Mouse (Mus musculus) layer of hippocampus, postnatal 14 days (tissue): ENCODE measurements around the gene Cds2. TPM values are rescaled to one million over a fixed set of nuclear protein-coding genes. Genes with fewer than 3 reads are reported as not detected.
"Not testable (repeated sequence)": the region's sequence is repeated elsewhere in the genome, so short reads cannot be mapped to it uniquely, and the experiment has no call there.

Experiments
- DNase-seq, 2 experiments: peaks; one replicate each; pipeline ENCODE4 v3.0.0; 2021 to 2022; ENCODE audit warnings: low spot score in 2 of 2, mixed read lengths in 1 of 2
- total RNA-seq, 2 experiments: library from RNA; stranded (reverse); gene quantifications; 2 replicates each; pipeline ENCODE4 v1.2.3; 2021

Gene Cds2
- total RNA-seq, 2 experiments from 2014 or later = 194 to 204 TPM

GRCm38 (mm10) chr2:132264266-132264710, 1.3 kb downstream of the Cds2 start:
- DNase-seq = no peak

GRCm38 (mm10) chr2:132265196-132265595, 2.2 kb downstream of the Cds2 start:
- DNase-seq = no peak

GRCm38 (mm10) chr2:132266086-132266485, 3.1 kb downstream of the Cds2 start:
- no peak for DNase-seq

GRCm38 (mm10) chr2:132269217-132269616, 6.3 kb downstream of the Cds2 start:
- DNase-seq = no peak

- no peak for DNase-seq
Observed at GRCm38 (mm10) chr2:132270331-132270951, 7.5 kb downstream of the Cds2 start.

GRCm38 (mm10) chr2:132272694-132273389, 9.9 kb downstream of the Cds2 start:
- DNase-seq = no peak

GRCm38 (mm10) chr2:132275527-132275926, 12.6 kb downstream of the Cds2 start:
- DNase-seq = no peak

- DNase-seq = no peak
Observed at GRCm38 (mm10) chr2:132276249-132276648, 13.3 kb downstream of the Cds2 start.

GRCm38 (mm10) chr2:132278273-132278853, 15.4 kb downstream of the Cds2 start:
- DNase-seq = no peak

- DNase-seq = no peak
Observed at GRCm38 (mm10) chr2:132279336-132279882, 16.5 kb downstream of the Cds2 start.

GRCm38 (mm10) chr2:132279978-132280377, 17.0 kb downstream of the Cds2 start:
- no peak for DNase-seq

GRCm38 (mm10) chr2:132280518-132281120, 17.7 kb downstream of the Cds2 start:
- DNase-seq = no peak

- no peak for DNase-seq
Observed at GRCm38 (mm10) chr2:132281560-132282452, 18.9 kb downstream of the Cds2 start.

GRCm38 (mm10) chr2:132282453-132283174, 19.7 kb downstream of the Cds2 start:
- no peak for DNase-seq

- DNase-seq = no peak
Observed at GRCm38 (mm10) chr2:132283236-132284070, 20.5 kb downstream of the Cds2 start.

- no peak for DNase-seq
Observed at GRCm38 (mm10) chr2:132284492-132285139, 21.7 kb downstream of the Cds2 start.

- not testable (repeated sequence) for DNase-seq
Observed at GRCm38 (mm10) chr2:132285722-132286121, 22.8 kb downstream of the Cds2 start.

GRCm38 (mm10) chr2:132286376-132287076, 23.6 kb downstream of the Cds2 start:
- DNase-seq = no peak
